ENCODE assay signal across 8 mouse cellular contexts in genomic region chr7:67672650-67673049, GRCm38 (mm10). TPM values are rescaled to one million over a fixed set of nuclear protein-coding genes. Genes with fewer than 3 reads are reported as not detected.
DNase-seq lines count a peak whose midpoint lies in the region; ATAC-seq and TF ChIP-seq lines count a peak whose summit lies in the region.

No protein-coding gene starts in this region.

- peak overlapping the region; percentile 21; the same call in 1 of the 2 replicates for H3K9ac ChIP-seq in heart, embryonic 13.5 days
- no peak overlapping the region for H3K9ac ChIP-seq in kidney, postnatal 0 days (ENCODE audit: low read depth, low read length)
- H3K9ac ChIP-seq in liver, embryonic 11.5 days (ENCODE audit: low read depth, low read length): no peak overlapping the region
- no peak overlapping the region for H3K9ac ChIP-seq in neural tube, embryonic 13.5 days
- no peak overlapping the region for H3K9ac ChIP-seq in stomach, postnatal 0 days (ENCODE audit: low read length)

- H3K9me3 ChIP-seq in heart, embryonic 13.5 days: no peaks in the 10 kb centered on the region
- H3K9me3 ChIP-seq in kidney, postnatal 0 days (replicated peaks; ENCODE audit: low read length): no peaks in the 10 kb centered on the region
- no peaks in the 10 kb centered on the region for H3K9me3 ChIP-seq in liver, embryonic 11.5 days (ENCODE audit: control insufficient read depth, low read length)
- no peaks in the 10 kb centered on the region for H3K9me3 ChIP-seq in neural tube, embryonic 13.5 days
- no peaks in the 10 kb centered on the region for H3K9me3 ChIP-seq in stomach, postnatal 0 days (ENCODE audit: control insufficient read depth, low read length)

- no peaks in the 10 kb centered on the region for H3K4me1 ChIP-seq in bone marrow macrophage, adult 2 months (ENCODE audit: control insufficient read depth, insufficient read depth, low read length)
- peaks cover 29% of the 10 kb centered on the region for H3K4me1 ChIP-seq in heart, embryonic 13.5 days
- H3K4me1 ChIP-seq in kidney, postnatal 0 days (replicated peaks; ENCODE audit: insufficient read depth, low read length): no peaks in the 10 kb centered on the region
- H3K4me1 ChIP-seq in liver, embryonic 11.5 days (replicated peaks; ENCODE audit: control insufficient read depth, insufficient read depth, low read length): no peaks in the 10 kb centered on the region; the same call in 1 of the 2 replicates
- no peaks in the 10 kb centered on the region for H3K4me1 ChIP-seq in neural tube, embryonic 13.5 days (replicated peaks)
- 0 out of 2 replicates have a peak, but pooled peaks cover 2% of the 10 kb centered on the region for H3K4me1 ChIP-seq in stomach, postnatal 0 days (replicated peaks; ENCODE audit: control insufficient read depth, insufficient read depth)

- peak; percentile 90 for DNase-seq in CD4-positive, CD25-positive, alpha-beta regulatory T cell, adult 2 months (ENCODE audit: low read depth, low spot score)
- peak; percentile 87 for DNase-seq in kidney, postnatal 0 days (ENCODE audit: low spot score)
- DNase-seq in liver, embryonic 11.5 days (ENCODE audit: low spot score): peak; percentile 82
- peak; percentile 94 for DNase-seq in stomach, postnatal 0 days (ENCODE audit: low spot score)

- H3K4me2 ChIP-seq in heart, embryonic 13.5 days: no peak overlapping the region
- no peak overlapping the region for H3K4me2 ChIP-seq in kidney, postnatal 0 days (ENCODE audit: low read length)
- H3K4me2 ChIP-seq in liver, embryonic 11.5 days: no peak overlapping the region
- no peak overlapping the region for H3K4me2 ChIP-seq in neural tube, embryonic 13.5 days
- H3K4me2 ChIP-seq in stomach, postnatal 0 days (replicated peaks; ENCODE audit: low read depth): no peak overlapping the region

- TF ChIP-seq POLR2A in bone marrow macrophage, adult 2 months (IDR thresholded peaks at IDR 0.05; ENCODE audit: borderline replicate concordance, low read depth, low read length): no peak

- peaks cover 35% of the 10 kb centered on the region for H3K36me3 ChIP-seq in heart, embryonic 13.5 days
- peaks cover 20% of the 10 kb centered on the region for H3K36me3 ChIP-seq in kidney, postnatal 0 days (ENCODE audit: insufficient read depth, low read length)
- H3K36me3 ChIP-seq in liver, embryonic 11.5 days (ENCODE audit: control insufficient read depth, insufficient read depth, low read length): peaks cover 4% of the 10 kb centered on the region; the same call in 1 of the 2 replicates
- peaks cover 13% of the 10 kb centered on the region; the same call in 1 of the 2 replicates for H3K36me3 ChIP-seq in neural tube, embryonic 13.5 days
- H3K36me3 ChIP-seq in stomach, postnatal 0 days (ENCODE audit: control insufficient read depth, insufficient read depth, low read length): peaks cover 8% of the 10 kb centered on the region; the same call in 1 of the 2 replicates

- ATAC-seq in erythroid progenitor cell, adult 5-6 weeks (replicated peaks; ENCODE audit: low FRiP score, poor library complexity, severe bottlenecking): peak; percentile 71
- ATAC-seq in heart, embryonic 13.5 days (ENCODE audit: extremely low read depth, insufficient number of reproducible peaks, low FRiP score, low TSS enrichment): peak; percentile 35; the same call in 1 of the 2 replicates
- peak; percentile 40; the same call in 1 of the 2 replicates for ATAC-seq in kidney, postnatal 0 days (replicated peaks; ENCODE audit: low FRiP score, low read depth)
- ATAC-seq in liver, embryonic 11.5 days (replicated peaks; ENCODE audit: low FRiP score): no peak; the same call in 1 of the 2 replicates
- ATAC-seq in neural tube, embryonic 13.5 days (ENCODE audit: low read depth): 0 out of 2 replicates have a peak, but pooled peaks have one; percentile 50
- peak; percentile 79 for ATAC-seq in stomach, postnatal 0 days (ENCODE audit: low FRiP score, low TSS enrichment)

- H3K27me3 ChIP-seq in heart, embryonic 13.5 days (replicated peaks): no peaks in the 10 kb centered on the region
- no peaks in the 10 kb centered on the region for H3K27me3 ChIP-seq in kidney, postnatal 0 days (ENCODE audit: insufficient read depth, low read length)
- no peaks in the 10 kb centered on the region for H3K27me3 ChIP-seq in liver, embryonic 11.5 days (replicated peaks; ENCODE audit: control insufficient read depth, insufficient read depth, low read length)
- H3K27me3 ChIP-seq in neural tube, embryonic 13.5 days: no peaks in the 10 kb centered on the region
- no peaks in the 10 kb centered on the region for H3K27me3 ChIP-seq in stomach, postnatal 0 days (ENCODE audit: control insufficient read depth, insufficient read depth, low read length)

- TF ChIP-seq CTCF in bone marrow macrophage, adult 2 months (IDR thresholded peaks at IDR 0.05; ENCODE audit: low read depth, low read length): peak; percentile 59
- peak; percentile 97 for TF ChIP-seq CTCF in kidney, postnatal 0 days (IDR thresholded peaks at IDR 0.05; ENCODE audit: low read depth)
- peak; percentile 99 for TF ChIP-seq CTCF in stomach, postnatal 0 days (IDR thresholded peaks at IDR 0.05; ENCODE audit: low read depth)

- WGBS in heart, embryonic 13.5 days: 5% methylated on average over 10 of the region's 10 CpGs
- WGBS in kidney, postnatal 0 days: 9% methylated on average over 10 of the region's 10 CpGs
- 12% methylated on average over 10 of the region's 10 CpGs for WGBS in liver, embryonic 11.5 days
- WGBS in neural tube, embryonic 13.5 days: 11% methylated on average over 10 of the region's 10 CpGs
- 7% methylated on average over 10 of the region's 10 CpGs for WGBS in stomach, postnatal 0 days

- H3K27ac ChIP-seq in bone marrow macrophage, adult 2 months (ENCODE audit: insufficient read depth, low read depth, low read length): no peak overlapping the region
- no peak overlapping the region for H3K27ac ChIP-seq in heart, embryonic 13.5 days (replicated peaks)
- H3K27ac ChIP-seq in kidney, postnatal 0 days: no peak overlapping the region
- H3K27ac ChIP-seq in liver, embryonic 11.5 days (ENCODE audit: low read depth, low read length): no peak overlapping the region
- H3K27ac ChIP-seq in neural tube, embryonic 13.5 days (replicated peaks): no peak overlapping the region
- H3K27ac ChIP-seq in stomach, postnatal 0 days (replicated peaks): 0 out of 2 replicates have a peak overlapping the region, but pooled peaks have one; percentile 41

- no peak for TF ChIP-seq EP300 in stomach, postnatal 0 days (optimal IDR thresholded peaks at IDR 0.05)

- no peak overlapping the region for H3K4me3 ChIP-seq in bone marrow macrophage, adult 2 months (ENCODE audit: insufficient read depth, low read length)
- no peak overlapping the region for H3K4me3 ChIP-seq in heart, embryonic 13.5 days
- no peak overlapping the region for H3K4me3 ChIP-seq in kidney, postnatal 0 days (replicated peaks; ENCODE audit: low read depth, low read length)
- no peak overlapping the region for H3K4me3 ChIP-seq in liver, embryonic 11.5 days (ENCODE audit: low read depth, low read length)
- H3K4me3 ChIP-seq in neural tube, embryonic 13.5 days: no peak overlapping the region
- H3K4me3 ChIP-seq in stomach, postnatal 0 days (ENCODE audit: low read depth, low read length): no peak overlapping the region

RNA-seq across cellular contexts. Expression of gene Ttc23, which starts 25.4 kb away (rescaled TPM):
- polyA plus RNA-seq in bone marrow macrophage, adult 2 months (2012; ENCODE audit: insufficient read depth, insufficient read length, missing spikeins): 0.80 and 1.8 TPM in 2 replicates
- 14.1 TPM in 1 of 2 replicates, not detected in the other for total RNA-seq in erythroid progenitor cell, adult 5-6 weeks (2015; ENCODE audit: low replicate concordance)
- total RNA-seq in erythroid progenitor cell, adult 5-6 weeks (2017; ENCODE audit: low replicate concordance): 0.77 TPM in 1 of 2 replicates, not detected in the other
- polyA plus RNA-seq in heart, embryonic 13.5 days (2015; fragmentation: Nextera tagmentation; extraction: Ambion mirVana): 16.0 and 16.8 TPM in 2 replicates
- polyA plus RNA-seq in kidney, postnatal 0 days (2015; fragmentation: Nextera tagmentation; extraction: Ambion mirVana): 25.5 and 25.6 TPM in 2 replicates
- 8.7 and 12.5 TPM in 2 replicates for polyA plus RNA-seq in liver, embryonic 11.5 days (2014; fragmentation: Nextera tagmentation; extraction: Ambion mirVana)
- 11.7 and 11.9 TPM in 2 replicates for polyA plus RNA-seq in neural tube, embryonic 13.5 days (2015; fragmentation: Nextera tagmentation; extraction: Ambion mirVana)
- polyA plus RNA-seq in stomach, postnatal 0 days (2015; fragmentation: Nextera tagmentation; extraction: Ambion mirVana): 12.6 and 13.6 TPM in 2 replicates

RNA-seq across cellular contexts. Expression of gene Lrrc28, which starts 27.6 kb away (rescaled TPM):
- 7.9 and 12.2 TPM in 2 replicates for polyA plus RNA-seq in bone marrow macrophage, adult 2 months (2012; ENCODE audit: insufficient read depth, insufficient read length, missing spikeins)
- total RNA-seq in erythroid progenitor cell, adult 5-6 weeks (2015; ENCODE audit: low replicate concordance): 11.2 and 13.4 TPM in 2 replicates
- 7.3 and 9.6 TPM in 2 replicates for total RNA-seq in erythroid progenitor cell, adult 5-6 weeks (2017; ENCODE audit: low replicate concordance)
- polyA plus RNA-seq in heart, embryonic 13.5 days (2015; fragmentation: Nextera tagmentation; extraction: Ambion mirVana): 8.7 and 11.7 TPM in 2 replicates
- polyA plus RNA-seq in kidney, postnatal 0 days (2015; fragmentation: Nextera tagmentation; extraction: Ambion mirVana): 19.6 and 20.9 TPM in 2 replicates
- polyA plus RNA-seq in liver, embryonic 11.5 days (2014; fragmentation: Nextera tagmentation; extraction: Ambion mirVana): 12.3 and 14.4 TPM in 2 replicates
- polyA plus RNA-seq in neural tube, embryonic 13.5 days (2015; fragmentation: Nextera tagmentation; extraction: Ambion mirVana): 30.6 and 35.3 TPM in 2 replicates
- polyA plus RNA-seq in stomach, postnatal 0 days (2015; fragmentation: Nextera tagmentation; extraction: Ambion mirVana): 66.0 and 66.5 TPM in 2 replicates
